8 mouse cellular contexts compared by ENCODE assay signal in the genomic region with DNA sequence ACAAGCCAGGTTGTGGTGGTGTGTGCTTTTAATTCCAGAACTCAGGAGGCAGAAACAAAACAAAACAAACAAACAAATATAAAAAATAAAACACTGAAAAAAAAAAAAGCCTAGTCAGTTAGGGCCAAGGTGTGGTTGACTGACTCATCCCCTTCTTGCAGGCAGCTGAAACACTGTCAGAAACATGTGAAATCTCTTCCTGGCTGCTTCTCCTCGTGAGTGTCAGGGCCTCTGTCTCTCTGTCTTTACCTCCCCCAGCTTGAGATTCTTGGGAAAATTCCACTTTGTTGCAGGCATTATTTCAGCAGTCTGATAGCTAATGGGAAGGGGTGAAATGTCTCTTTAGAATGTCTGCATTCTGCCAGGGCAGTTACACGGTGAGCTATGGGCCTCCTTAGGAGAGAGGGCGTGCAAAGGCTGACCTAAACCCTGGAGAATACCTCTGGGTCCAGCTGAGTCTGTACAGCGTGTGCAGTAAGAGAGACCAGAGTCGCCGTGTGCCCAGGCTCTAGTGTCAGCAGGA. TPM values are rescaled to one million over a fixed set of nuclear protein-coding genes. Genes with fewer than 3 reads are reported as not detected.
DNase-seq lines count a peak whose midpoint lies in the region; ATAC-seq lines count a peak whose summit lies in the region.

No protein-coding gene starts in this region.

- peak overlapping the region; percentile 53 for H3K4me2 ChIP-seq in embryonic facial prominence, embryonic 11.5 days (ENCODE audit: low read depth, low read length)
- H3K4me2 ChIP-seq in intestine, embryonic 14.5 days (ENCODE audit: low read length): peak overlapping the region; percentile 53
- peak overlapping the region; percentile 63 for H3K4me2 ChIP-seq in neural tube, embryonic 14.5 days (ENCODE audit: low read depth, low read length)

- no peaks in the 10 kb centered on the region for H3K9me3 ChIP-seq in megakaryocyte, embryonic 14.5 days
- H3K9me3 ChIP-seq in embryonic facial prominence, embryonic 11.5 days (replicated peaks; ENCODE audit: control insufficient read depth, low read length): no peaks in the 10 kb centered on the region
- H3K9me3 ChIP-seq in intestine, embryonic 14.5 days (ENCODE audit: control insufficient read depth, low read length): no peaks in the 10 kb centered on the region
- H3K9me3 ChIP-seq in neural tube, embryonic 14.5 days (ENCODE audit: control insufficient read depth, low read length): no peaks in the 10 kb centered on the region

- peaks cover 50% of the 10 kb centered on the region for H3K36me3 ChIP-seq in megakaryocyte, embryonic 14.5 days (replicated peaks; ENCODE audit: low read length)
- no peaks in the 10 kb centered on the region for H3K36me3 ChIP-seq in embryonic facial prominence, embryonic 11.5 days (replicated peaks; ENCODE audit: control insufficient read depth, insufficient read depth, low read depth, low read length)
- peaks cover 14% of the 10 kb centered on the region for H3K36me3 ChIP-seq in intestine, embryonic 14.5 days (ENCODE audit: control insufficient read depth, insufficient read depth, low read length)
- no peaks in the 10 kb centered on the region; the same call in 1 of the 2 replicates for H3K36me3 ChIP-seq in neural tube, embryonic 14.5 days (ENCODE audit: control insufficient read depth, insufficient read depth, low read length)

- H3K27ac ChIP-seq in embryonic facial prominence, embryonic 11.5 days (replicated peaks; ENCODE audit: low read depth, low read length): peak overlapping the region; percentile 83
- peak overlapping the region; percentile 92 for H3K27ac ChIP-seq in intestine, embryonic 14.5 days (ENCODE audit: low read depth)
- peak overlapping the region; percentile 96 for H3K27ac ChIP-seq in neural tube, embryonic 14.5 days (ENCODE audit: low read depth, low read length)

- DNase-seq in embryonic facial prominence, embryonic 11.5 days (ENCODE audit: low spot score): no peak
- peak; percentile 62 for DNase-seq in intestine, embryonic 14.5 days (ENCODE audit: low spot score)
- no peak for DNase-seq in urinary bladder, postnatal 4 days (ENCODE audit: low spot score in 2 of 2)
- no peak for DNase-seq in kidney, adult 11 months
- no peak for DNase-seq in layer of hippocampus, adult 18-20 months (ENCODE audit: low spot score in 2 of 2)

- H3K4me3 ChIP-seq in megakaryocyte, embryonic 14.5 days (replicated peaks): peak overlapping the region; percentile 86
- H3K4me3 ChIP-seq in embryonic facial prominence, embryonic 11.5 days (ENCODE audit: low read depth, low read length): peak overlapping the region; percentile 22; the same call in 1 of the 2 replicates
- peak overlapping the region; percentile 29 for H3K4me3 ChIP-seq in intestine, embryonic 14.5 days (ENCODE audit: low read depth, low read length)
- peak overlapping the region; percentile 30 for H3K4me3 ChIP-seq in neural tube, embryonic 14.5 days (ENCODE audit: low read depth, low read length)

- 5% methylated on average over 6 of the region's 6 CpGs for WGBS in embryonic facial prominence, embryonic 11.5 days
- 8% methylated on average over 6 of the region's 6 CpGs for whole genome bisulfite sequencing in intestine, embryonic 14.5 days
- 0% methylated on average over 6 of the region's 6 CpGs for WGBS in neural tube, embryonic 14.5 days

- peak overlapping the region; percentile 84 for H3K9ac ChIP-seq in embryonic facial prominence, embryonic 11.5 days (replicated peaks; ENCODE audit: low read length)
- H3K9ac ChIP-seq in intestine, embryonic 14.5 days (ENCODE audit: low read length): peak overlapping the region; percentile 61
- H3K9ac ChIP-seq in neural tube, embryonic 14.5 days (replicated peaks; ENCODE audit: low read depth, low read length): peak overlapping the region; percentile 86

- H3K4me1 ChIP-seq in megakaryocyte, embryonic 14.5 days: peaks cover 84% of the 10 kb centered on the region
- H3K4me1 ChIP-seq in embryonic facial prominence, embryonic 11.5 days (ENCODE audit: control insufficient read depth, insufficient read depth, low read length): peaks cover 4% of the 10 kb centered on the region; the same call in 1 of the 2 replicates
- H3K4me1 ChIP-seq in intestine, embryonic 14.5 days (replicated peaks; ENCODE audit: control insufficient read depth, insufficient read depth, low read length): peaks cover 21% of the 10 kb centered on the region
- peaks cover 29% of the 10 kb centered on the region for H3K4me1 ChIP-seq in neural tube, embryonic 14.5 days (ENCODE audit: control insufficient read depth, insufficient read depth, low read length)

- no peaks in the 10 kb centered on the region for H3K27me3 ChIP-seq in megakaryocyte, embryonic 14.5 days (replicated peaks)
- no peaks in the 10 kb centered on the region for H3K27me3 ChIP-seq in embryonic facial prominence, embryonic 11.5 days (ENCODE audit: control insufficient read depth, insufficient read depth, low read length)
- no peaks in the 10 kb centered on the region for H3K27me3 ChIP-seq in intestine, embryonic 14.5 days (replicated peaks; ENCODE audit: control insufficient read depth, insufficient read depth, low read length)
- H3K27me3 ChIP-seq in neural tube, embryonic 14.5 days (ENCODE audit: control insufficient read depth, insufficient read depth, low read length): no peaks in the 10 kb centered on the region

- ATAC-seq in megakaryocyte, adult 5-6 weeks (ENCODE audit: poor library complexity, severe bottlenecking): no peak
- ATAC-seq in embryonic facial prominence, embryonic 11.5 days (replicated peaks; ENCODE audit: insufficient number of reproducible peaks, low FRiP score, low TSS enrichment, low read depth): peak; percentile 40; the same call in 1 of the 2 replicates
- 0 out of 2 replicates have a peak, but pooled peaks have one; percentile 12 for ATAC-seq in intestine, embryonic 14.5 days (replicated peaks; ENCODE audit: low FRiP score, low TSS enrichment, low read depth)
- ATAC-seq in neural tube, embryonic 14.5 days (ENCODE audit: low read depth): peak; percentile 22; the same call in 1 of the 2 replicates

RNA-seq across cellular contexts. Expression of a gene that starts 2.8 kb away (rescaled TPM):
- polyA plus RNA-seq in megakaryocyte, embryonic 14.5 days (2012; ENCODE audit: insufficient read depth, low replicate concordance): 9.8 and 16.8 TPM in 2 replicates
- total RNA-seq in megakaryocyte, adult 5-6 weeks (2015): 45.1 and 49.1 TPM in 2 replicates
- 156 and 175 TPM in 2 replicates for total RNA-seq in megakaryocyte, adult 5-6 weeks (2017)
- 400 and 408 TPM in 2 replicates for polyA plus RNA-seq in embryonic facial prominence, embryonic 11.5 days (2014; fragmentation: Nextera tagmentation; extraction: Ambion mirVana)
- polyA plus RNA-seq in intestine, embryonic 14.5 days (2014; fragmentation: Nextera tagmentation; extraction: Ambion mirVana): 324 and 358 TPM in 2 replicates
- polyA plus RNA-seq in neural tube, embryonic 14.5 days (2014; fragmentation: Nextera tagmentation; extraction: Ambion mirVana): 176 and 245 TPM in 2 replicates
- 100 to 1,000 TPM; 193 to 196 TPM for total RNA-seq in layer of hippocampus, adult 18-20 months (2021)

RNA-seq across cellular contexts. Expression of a gene that starts 3.1 kb away (rescaled TPM):
- polyA plus RNA-seq in megakaryocyte, embryonic 14.5 days (2012; ENCODE audit: insufficient read depth, low replicate concordance): 3.5 and 7.3 TPM in 2 replicates
- 4.8 and 5.6 TPM in 2 replicates for total RNA-seq in megakaryocyte, adult 5-6 weeks (2015)
- 2.2 and 3.7 TPM in 2 replicates for total RNA-seq in megakaryocyte, adult 5-6 weeks (2017)
- 20.0 and 23.3 TPM in 2 replicates for polyA plus RNA-seq in embryonic facial prominence, embryonic 11.5 days (2014; fragmentation: Nextera tagmentation; extraction: Ambion mirVana)
- polyA plus RNA-seq in intestine, embryonic 14.5 days (2014; fragmentation: Nextera tagmentation; extraction: Ambion mirVana): 18.3 and 22.3 TPM in 2 replicates
- polyA plus RNA-seq in neural tube, embryonic 14.5 days (2014; fragmentation: Nextera tagmentation; extraction: Ambion mirVana): 29.4 and 30.5 TPM in 2 replicates
- total RNA-seq in layer of hippocampus, adult 18-20 months (2021): 10 to 100 TPM; 15.2 to 16.8 TPM

RNA-seq across cellular contexts. Expression of a gene that starts 25.1 kb away (rescaled TPM):
- 2.5 and 5.2 TPM in 2 replicates for polyA plus RNA-seq in megakaryocyte, embryonic 14.5 days (2012; ENCODE audit: insufficient read depth, low replicate concordance)
- total RNA-seq in megakaryocyte, adult 5-6 weeks (2015): 14.1 and 16.7 TPM in 2 replicates
- total RNA-seq in megakaryocyte, adult 5-6 weeks (2017): 2.1 and 4.0 TPM in 2 replicates
- 48.8 and 49.3 TPM in 2 replicates for polyA plus RNA-seq in embryonic facial prominence, embryonic 11.5 days (2014; fragmentation: Nextera tagmentation; extraction: Ambion mirVana)
- 35.9 and 38.5 TPM in 2 replicates for polyA plus RNA-seq in intestine, embryonic 14.5 days (2014; fragmentation: Nextera tagmentation; extraction: Ambion mirVana)
- 34.9 and 40.8 TPM in 2 replicates for polyA plus RNA-seq in neural tube, embryonic 14.5 days (2014; fragmentation: Nextera tagmentation; extraction: Ambion mirVana)
- total RNA-seq in layer of hippocampus, adult 18-20 months (2021): 10 to 100 TPM; 11.2 to 12.8 TPM

RNA-seq across cellular contexts. Expression of a gene that starts 25.3 kb away (rescaled TPM):
- polyA plus RNA-seq in megakaryocyte, embryonic 14.5 days (2012; ENCODE audit: insufficient read depth, low replicate concordance): 19.0 and 19.6 TPM in 2 replicates
- 37.2 and 38.8 TPM in 2 replicates for total RNA-seq in megakaryocyte, adult 5-6 weeks (2015)
- total RNA-seq in megakaryocyte, adult 5-6 weeks (2017): 36.1 and 38.3 TPM in 2 replicates
- polyA plus RNA-seq in embryonic facial prominence, embryonic 11.5 days (2014; fragmentation: Nextera tagmentation; extraction: Ambion mirVana): 13.7 and 13.8 TPM in 2 replicates
- 18.0 and 19.4 TPM in 2 replicates for polyA plus RNA-seq in intestine, embryonic 14.5 days (2014; fragmentation: Nextera tagmentation; extraction: Ambion mirVana)
- 22.3 and 22.9 TPM in 2 replicates for polyA plus RNA-seq in neural tube, embryonic 14.5 days (2014; fragmentation: Nextera tagmentation; extraction: Ambion mirVana)
- total RNA-seq in layer of hippocampus, adult 18-20 months (2021): 1 to 10 TPM; 9.4 TPM

RNA-seq across cellular contexts. Expression of a gene that starts 31.7 kb away (rescaled TPM):
- polyA plus RNA-seq in megakaryocyte, embryonic 14.5 days (2012; ENCODE audit: insufficient read depth, low replicate concordance): 0.46 TPM in 1 of 2 replicates, not detected in the other
- 0.23 TPM in 1 of 2 replicates, not detected in the other for total RNA-seq in megakaryocyte, adult 5-6 weeks (2015)
- not detected in 2 replicates for total RNA-seq in megakaryocyte, adult 5-6 weeks (2017)
- 0.73 and 0.96 TPM in 2 replicates for polyA plus RNA-seq in embryonic facial prominence, embryonic 11.5 days (2014; fragmentation: Nextera tagmentation; extraction: Ambion mirVana)
- polyA plus RNA-seq in intestine, embryonic 14.5 days (2014; fragmentation: Nextera tagmentation; extraction: Ambion mirVana): 1.5 and 2.8 TPM in 2 replicates
- 1.2 and 1.7 TPM in 2 replicates for polyA plus RNA-seq in neural tube, embryonic 14.5 days (2014; fragmentation: Nextera tagmentation; extraction: Ambion mirVana)
- total RNA-seq in layer of hippocampus, adult 18-20 months (2021): under 1 TPM; 0.35 to 0.56 TPM

Comparison
In these comparisons a context has a peak if more than half of its experiments do, and no peak if none do; other contexts are left out.
1. H3K4me3 ChIP-seq: peak in every context shown above with its lines; median percentile 86 in megakaryocyte, embryonic 14.5 days; 30 in neural tube, embryonic 14.5 days; 29 in intestine, embryonic 14.5 days; 22 in embryonic facial prominence, embryonic 11.5 days.